Mouse (Mus musculus) gastrocnemius, postnatal 4 days (tissue): ENCODE results near the gene Abcc12. TPM values are rescaled to one million over a fixed set of nuclear protein-coding genes. Genes with fewer than 3 reads are reported as not detected.

Experiments
- microRNA-seq: library from miRNA; unstranded; fragments of <30 nt; microRNA quantifications from one replicate; pipeline ENCODE4 v1.2.0, GENCODE M21; 2021
- total RNA-seq, 2 experiments: library from RNA; stranded (reverse); gene quantifications; 2 replicates each; pipeline ENCODE4 v1.2.3; 2021

The Abcc12 gene
- total RNA-seq, 2 experiments from 2014 or later = 0.44 to 0.86 TPM

Small RNA genes within 50 kb of the gene (microRNA-seq; reads per million reads assigned to microRNA genes)
- gene Gm44348 = not detected

Other genes with a start within 250 kb of the Abcc12 start
- 10 to 100 TPM; 47.1 to 49.5 TPM for gene Lonp2, start 43.4 kb upstream of the Abcc12 start, total RNA-seq
- 1 to 10 TPM; 6.7 to 8.3 TPM for gene Gm10638, start 165.0 kb upstream of the Abcc12 start, total RNA-seq
- gene Siah1a, start 165.2 kb upstream of the Abcc12 start, total RNA-seq = 10 to 100 TPM; 21.4 to 26.0 TPM